Mouse (Mus musculus): ENCODE results near the gene Tcf15. TPM values are rescaled to one million over a fixed set of nuclear protein-coding genes. Genes with fewer than 3 reads are reported as not detected.

Gene Tcf15
- polyA plus RNA-seq, 1 experiment from 2014 or later: 29.8 TPM

DNA sequence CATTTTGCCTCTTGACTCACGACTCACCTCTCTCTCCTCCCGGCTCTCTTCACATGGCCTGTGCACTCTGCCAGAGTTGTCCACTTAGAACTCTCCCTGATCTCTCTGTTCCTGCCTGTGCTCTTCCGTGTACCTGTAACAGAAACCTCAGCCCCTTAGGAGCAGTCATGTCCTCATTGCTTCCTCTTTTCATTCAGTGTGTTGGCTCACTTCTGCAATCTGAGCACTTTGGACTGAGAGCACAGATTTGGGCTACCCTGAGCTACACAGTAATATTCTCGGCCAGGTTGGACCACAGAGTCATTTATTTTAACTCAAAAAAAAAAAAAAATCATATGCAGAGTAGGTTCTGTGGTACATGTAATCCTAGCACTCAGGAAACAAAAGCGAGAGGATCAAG is 43.8 kb downstream of the Tcf15 start:
- no peaks in the 10 kb centered on the region for H3K36me3 ChIP-seq
- H3K27me3 ChIP-seq (ENCODE audit: low read depth, poor library complexity, severe bottlenecking): no peaks in the 10 kb centered on the region
- no peak overlapping the region for H3K4me3 ChIP-seq
- no peak overlapping the region for H3K27ac ChIP-seq
- DNase-seq (ENCODE audit: low spot score): no peak
- WGBS: 81% methylated on average over 5 of the region's 5 CpGs
- peaks cover 13% of the 10 kb centered on the region for H3K4me1 ChIP-seq
- no peaks in the 10 kb centered on the region for H3K9me3 ChIP-seq (replicated peaks)

DNA sequence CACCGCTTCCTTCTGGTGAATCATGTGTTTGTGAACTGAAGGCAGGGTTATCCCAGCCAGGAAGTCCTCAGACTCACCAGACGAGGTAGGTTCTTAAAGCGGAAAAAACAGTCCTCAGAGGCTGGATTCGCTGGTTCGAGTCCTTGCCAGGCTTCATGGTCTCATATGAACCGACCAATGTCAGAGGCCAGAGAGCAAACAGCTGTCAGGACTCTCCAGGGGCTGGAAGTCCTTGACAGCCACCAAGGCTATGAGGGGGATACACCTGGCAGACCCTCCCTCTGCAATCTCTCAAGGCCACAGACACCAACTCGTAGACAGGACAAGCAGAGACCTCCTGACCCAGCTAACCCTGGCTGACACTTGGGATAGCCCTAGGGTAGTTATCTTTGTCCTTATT is 45.9 kb downstream of the Tcf15 start:
- Histone ChIP-seq H3K36me3 (no peaks in the 10 kb centered on the region), H3K4me3 (no peak overlapping the region), H3K27me3 (ENCODE audit: low read depth, poor library complexity, severe bottlenecking) (no peaks in the 10 kb centered on the region), H3K4me1 (peaks cover 13% of the 10 kb centered on the region), H3K9me3 (replicated peaks) (no peaks in the 10 kb centered on the region), H3K27ac (0 out of 2 replicates have a peak overlapping the region, but pooled peaks have one; percentile 5)
- DNase-seq (ENCODE audit: low spot score): no peak
- 72% methylated on average over 7 of the region's 7 CpGs for WGBS

DNA sequence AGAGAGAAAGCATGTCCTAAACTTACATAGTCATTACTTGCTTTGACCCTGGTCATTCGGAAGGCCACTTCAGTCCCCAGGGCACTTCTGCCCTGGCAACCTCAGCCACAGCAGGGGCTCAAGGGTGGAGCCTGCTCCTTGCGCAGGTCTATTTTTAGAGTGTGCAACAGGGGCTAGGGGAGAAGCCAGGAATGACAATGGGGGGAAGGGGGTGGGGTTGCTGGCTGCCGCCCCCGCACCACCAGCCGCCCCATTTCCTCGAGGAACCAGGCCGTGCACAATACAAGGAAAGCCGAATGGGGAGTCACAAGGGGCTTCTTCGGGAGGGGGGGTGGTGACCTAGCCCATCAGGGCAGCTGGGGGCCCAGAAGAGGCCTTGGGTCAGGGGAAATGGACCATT is 46.3 kb downstream of the Tcf15 start:
- H3K27me3 ChIP-seq (ENCODE audit: low read depth, poor library complexity, severe bottlenecking): no peaks in the 10 kb centered on the region
- no peaks in the 10 kb centered on the region for H3K36me3 ChIP-seq
- WGBS: 82% methylated on average over 9 of the region's 9 CpGs
- no peaks in the 10 kb centered on the region for H3K9me3 ChIP-seq (replicated peaks)
- peaks cover 13% of the 10 kb centered on the region for H3K4me1 ChIP-seq
- 0 out of 2 replicates have a peak overlapping the region, but pooled peaks have one; percentile 5 for H3K27ac ChIP-seq
- DNase-seq (ENCODE audit: low spot score): no peak
- H3K4me3 ChIP-seq: no peak overlapping the region

DNA sequence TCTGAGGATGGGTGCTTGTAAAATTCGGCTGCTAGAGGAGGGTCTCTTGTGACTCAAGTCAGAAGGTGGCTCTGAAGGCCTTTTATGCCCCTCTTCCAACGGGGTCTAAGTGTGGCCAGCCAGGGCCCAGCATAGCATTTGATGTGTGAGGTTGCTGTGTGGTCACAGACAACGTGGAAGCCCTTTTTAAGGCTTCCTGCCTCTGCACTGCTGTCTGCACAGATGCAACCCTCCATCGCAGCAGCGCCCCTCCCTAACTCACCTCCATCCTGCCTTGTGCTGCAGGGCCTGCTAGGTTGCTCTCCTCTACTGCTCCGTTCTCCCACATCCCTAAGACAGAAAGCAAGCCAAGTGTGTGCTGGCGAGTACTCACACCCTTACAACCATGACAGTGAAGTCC is 46.8 kb downstream of the Tcf15 start:
- no peaks in the 10 kb centered on the region for H3K9me3 ChIP-seq (replicated peaks)
- H3K36me3 ChIP-seq: no peaks in the 10 kb centered on the region
- WGBS: 71% methylated on average over 7 of the region's 7 CpGs
- no peaks in the 10 kb centered on the region for H3K27me3 ChIP-seq (ENCODE audit: low read depth, poor library complexity, severe bottlenecking)
- no peak for DNase-seq (ENCODE audit: low spot score)
- H3K4me3 ChIP-seq: no peak overlapping the region
- H3K27ac ChIP-seq: no peak overlapping the region
- peaks cover 13% of the 10 kb centered on the region for H3K4me1 ChIP-seq

DNA sequence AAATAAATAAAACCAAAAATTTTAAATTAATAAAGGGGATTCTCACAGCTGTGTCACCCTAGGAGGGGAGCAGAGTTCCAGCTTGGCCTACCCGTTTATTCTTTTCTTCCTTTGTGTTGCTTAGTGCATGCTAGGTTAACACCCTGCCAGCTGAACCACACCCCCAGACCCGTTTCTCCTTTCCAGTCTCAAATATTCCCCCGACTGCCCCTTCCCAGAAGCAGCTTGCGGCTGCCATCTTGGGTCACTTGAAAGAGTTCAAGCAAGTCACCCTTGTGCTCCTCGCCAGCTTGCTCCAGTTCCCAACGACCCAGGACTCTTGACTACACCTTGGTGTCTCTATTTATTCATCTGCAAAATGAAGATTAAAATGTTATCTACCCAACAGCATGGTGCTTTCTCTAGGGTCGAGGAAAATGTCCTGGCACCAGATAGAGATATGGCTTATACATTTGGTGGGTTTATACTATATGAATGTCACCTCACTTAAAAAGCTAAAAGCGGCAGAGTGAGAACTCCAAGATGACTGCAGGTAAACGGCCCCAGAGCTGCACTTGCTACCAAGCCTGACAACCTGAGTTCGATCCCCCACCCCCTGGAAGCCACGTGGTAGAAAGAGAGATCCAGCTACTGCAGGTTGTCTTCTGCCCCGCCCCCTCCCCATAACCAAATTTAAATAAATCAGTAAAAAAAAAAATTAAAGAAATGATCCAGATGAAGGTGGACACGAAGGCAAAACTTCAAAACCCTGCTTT is 49.4 kb downstream of the Tcf15 start:
- peaks cover 24% of the 10 kb centered on the region for H3K4me1 ChIP-seq
- DNase-seq (ENCODE audit: low spot score): no peak

DNA sequence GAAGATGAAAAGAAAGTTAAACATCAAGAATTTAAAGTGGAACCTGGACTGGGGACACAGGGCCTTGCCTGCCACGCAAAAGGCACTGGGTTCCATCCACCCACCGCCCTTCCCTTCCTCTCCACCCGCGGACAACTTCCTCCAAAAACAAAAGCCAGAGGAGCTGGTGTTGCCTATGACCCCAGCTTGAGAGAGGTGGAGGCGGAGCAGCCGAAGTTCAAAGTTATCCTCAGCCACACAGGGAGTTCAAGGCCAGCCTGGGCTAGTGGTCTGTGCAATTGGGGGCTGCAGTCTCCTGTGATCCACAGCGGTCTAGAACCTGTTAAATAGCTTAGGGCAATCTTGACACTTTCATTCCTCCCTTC is 50.0 kb downstream of the Tcf15 start:
- H3K4me3 ChIP-seq: no peak overlapping the region
- WGBS: 73% methylated on average over 7 of the region's 7 CpGs

More for the DNA sequence above, 49.4 kb downstream of the Tcf15 start:
- H3K4me3 ChIP-seq: no peak overlapping the region
- H3K27ac ChIP-seq: no peak overlapping the region
- H3K9me3 ChIP-seq (replicated peaks): no peaks in the 10 kb centered on the region
- 75% methylated on average over 13 of the region's 13 CpGs for WGBS
- H3K27me3 ChIP-seq (ENCODE audit: low read depth, poor library complexity, severe bottlenecking): no peaks in the 10 kb centered on the region
- no peaks in the 10 kb centered on the region for H3K36me3 ChIP-seq

DNA sequence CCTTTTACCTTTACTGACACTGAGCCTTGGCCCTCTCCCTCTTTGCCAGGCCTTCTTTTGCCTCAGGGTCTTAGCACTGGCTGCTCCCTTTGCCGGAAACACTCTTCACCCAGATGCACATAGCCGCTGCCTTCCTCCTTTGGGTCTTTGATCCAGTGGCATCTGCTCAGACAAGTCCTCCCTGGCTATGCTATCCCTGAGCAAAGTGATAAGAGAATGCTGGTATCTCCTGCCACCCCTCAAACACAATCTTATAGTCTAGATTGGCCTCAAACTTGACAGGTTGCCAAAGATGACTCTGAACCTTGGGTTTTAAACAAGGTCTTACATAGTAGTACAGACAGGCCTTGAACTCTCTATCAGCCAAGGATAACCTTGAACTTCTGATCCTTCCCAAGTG is 51.2 kb downstream of the Tcf15 start:
- H3K27me3 ChIP-seq (ENCODE audit: low read depth, poor library complexity, severe bottlenecking): no peaks in the 10 kb centered on the region
- no peaks in the 10 kb centered on the region for H3K9me3 ChIP-seq (replicated peaks)
- no peaks in the 10 kb centered on the region for H3K36me3 ChIP-seq
- no peak overlapping the region for H3K27ac ChIP-seq
- peaks cover 18% of the 10 kb centered on the region for H3K4me1 ChIP-seq
- 94% methylated on average over 2 of the region's 2 CpGs for WGBS
- DNase-seq (ENCODE audit: low spot score): no peak
- no peak overlapping the region for H3K4me3 ChIP-seq

More for the DNA sequence above, 50.0 kb downstream of the Tcf15 start:
- no peak for DNase-seq (ENCODE audit: low spot score)
- no peaks in the 10 kb centered on the region for H3K27me3 ChIP-seq (ENCODE audit: low read depth, poor library complexity, severe bottlenecking)
- peaks cover 24% of the 10 kb centered on the region for H3K4me1 ChIP-seq
- H3K9me3 ChIP-seq (replicated peaks): no peaks in the 10 kb centered on the region
- no peak overlapping the region for H3K27ac ChIP-seq
- no peaks in the 10 kb centered on the region for H3K36me3 ChIP-seq

DNA sequence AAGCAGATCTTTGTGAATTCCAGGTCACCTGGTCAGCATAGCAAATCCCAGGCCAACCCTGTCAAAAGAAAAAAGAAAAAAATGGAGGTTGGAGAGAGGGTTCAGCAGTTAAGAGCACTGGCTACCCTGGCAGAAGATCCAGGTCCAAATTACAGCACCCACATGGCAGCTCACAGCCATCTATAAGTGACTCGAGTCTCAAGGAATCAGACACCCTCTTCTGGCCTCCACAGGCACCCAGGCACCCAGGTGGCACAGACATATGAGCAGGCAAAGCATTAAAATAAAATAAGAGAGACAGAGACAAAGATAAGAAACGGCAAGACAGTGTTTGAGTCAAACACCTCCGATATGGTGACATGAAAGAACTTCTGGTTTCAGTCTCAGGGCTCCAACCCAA is 53.5 kb downstream of the Tcf15 start:
- H3K27me3 ChIP-seq (ENCODE audit: low read depth, poor library complexity, severe bottlenecking): no peaks in the 10 kb centered on the region
- H3K4me1 ChIP-seq: peaks cover 11% of the 10 kb centered on the region
- DNase-seq (ENCODE audit: low spot score): no peak
- H3K4me3 ChIP-seq: no peak overlapping the region
- H3K36me3 ChIP-seq: no peaks in the 10 kb centered on the region
- 45% methylated on average over 3 of the region's 3 CpGs for whole genome bisulfite sequencing
- no peaks in the 10 kb centered on the region for H3K9me3 ChIP-seq (replicated peaks)
- peak overlapping the region; percentile 59; the same call in 1 of the 2 replicates for H3K27ac ChIP-seq

DNA sequence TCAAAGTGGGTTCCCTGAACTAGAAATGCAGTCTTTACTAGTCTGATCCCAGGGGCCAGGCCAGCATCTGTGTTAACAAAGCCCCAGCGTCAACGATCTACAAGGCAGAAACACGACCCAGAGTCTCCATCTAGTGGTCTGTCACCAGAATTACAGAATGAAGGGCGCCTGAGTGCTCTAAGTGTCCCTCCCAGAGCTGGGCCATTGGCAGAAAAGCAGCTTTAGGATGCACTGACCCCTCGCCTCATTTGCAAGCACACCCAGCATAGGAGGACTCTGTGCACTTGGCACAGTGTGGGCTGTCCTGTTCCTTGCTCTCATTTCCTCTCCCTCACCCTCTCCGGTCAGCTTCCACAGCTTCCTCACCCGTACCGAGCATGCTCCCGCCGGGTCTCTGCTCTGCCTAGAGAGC is 53.9 kb downstream of the Tcf15 start:
- Histone ChIP-seq H3K4me3 (no peak overlapping the region), H3K27me3 (ENCODE audit: low read depth, poor library complexity, severe bottlenecking) (no peaks in the 10 kb centered on the region), H3K4me1 (peaks cover 11% of the 10 kb centered on the region), H3K9me3 (replicated peaks) (no peaks in the 10 kb centered on the region), H3K36me3 (no peaks in the 10 kb centered on the region), H3K27ac (peak overlapping the region; percentile 59; the same call in 1 of the 2 replicates)
- peak; percentile 76 for DNase-seq (ENCODE audit: low spot score)
- WGBS: 45% methylated on average over 10 of the region's 10 CpGs

Other genes with a start within 250 kb of the Tcf15 start
- gene Angpt4, start 232.4 kb upstream of the Tcf15 start, polyA plus RNA-seq (2016; fragmentation: Nextera tagmentation; extraction: Ambion mirVana): 0.46 and 0.48 TPM in 2 replicates
- gene Fam110a, start 163.3 kb upstream of the Tcf15 start, polyA plus RNA-seq (2016; fragmentation: Nextera tagmentation; extraction: Ambion mirVana): 35.0 and 37.9 TPM in 2 replicates
- 0.77 and 1.3 TPM in 2 replicates for gene Slc52a3, start 147.1 kb upstream of the Tcf15 start, polyA plus RNA-seq (2016; fragmentation: Nextera tagmentation; extraction: Ambion mirVana)
- not detected in 2 replicates for gene Scrt2, start 62.0 kb upstream of the Tcf15 start, polyA plus RNA-seq (2016; fragmentation: Nextera tagmentation; extraction: Ambion mirVana)
- gene Srxn1, start 38.0 kb upstream of the Tcf15 start, polyA plus RNA-seq (2016; fragmentation: Nextera tagmentation; extraction: Ambion mirVana): 8.0 and 9.6 TPM in 2 replicates
- gene Csnk2a1, start 83.3 kb downstream of the Tcf15 start, polyA plus RNA-seq (2016; fragmentation: Nextera tagmentation; extraction: Ambion mirVana): 77.4 and 77.6 TPM in 2 replicates
- 31.2 and 37.1 TPM in 2 replicates for gene Tbc1d20, start 150.3 kb downstream of the Tcf15 start, polyA plus RNA-seq (2016; fragmentation: Nextera tagmentation; extraction: Ambion mirVana)
- 85.8 and 92.6 TPM in 2 replicates for gene Rbck1, start 189.1 kb downstream of the Tcf15 start, polyA plus RNA-seq (2016; fragmentation: Nextera tagmentation; extraction: Ambion mirVana)
- gene Trib3, start 200.5 kb downstream of the Tcf15 start, polyA plus RNA-seq (2016; fragmentation: Nextera tagmentation; extraction: Ambion mirVana): 2.6 and 3.2 TPM in 2 replicates
- gene Nrsn2, start 233.1 kb downstream of the Tcf15 start, polyA plus RNA-seq (2016; fragmentation: Nextera tagmentation; extraction: Ambion mirVana): 0.59 and 1.4 TPM in 2 replicates